Mouse (Mus musculus) bone marrow, adult 2 months (tissue): Measurements from ENCODE around the gene Hoxc10.

Experiments used
- CTCF ChIP-seq: fragments of 200-500 bp; IDR thresholded peaks from 2 replicates; pipeline ENCODE4 v1.5.1; 2011; ENCODE audit warnings: low read length, control low read depth; ENCODE audit not compliant: control insufficient read depth, insufficient read depth
- POLR2A ChIP-seq: fragments of 200-500 bp; IDR thresholded peaks from 2 replicates; pipeline ENCODE4 v1.6.1; 2011; ENCODE audit warnings: low read depth, mild to moderate bottlenecking, control low read depth, low read length, borderline replicate concordance; ENCODE audit not compliant: control insufficient read depth

GRCm38 (mm10) chr15:103005308-103005707 is 38.7 kb downstream of the Hoxc10 start:
- TF ChIP-seq POLR2A: no peak
- no peak for TF ChIP-seq CTCF
